Mouse (Mus musculus) heart, postnatal 25 days (tissue): ENCODE data around the gene Acin1. TPM values are rescaled to one million over a fixed set of nuclear protein-coding genes. Genes with fewer than 3 reads are reported as not detected.
A peak's percentile ranks its signal among the peaks of the same experiment; 100 is the strongest.

ENCODE experiments used
- DNase-seq: peaks from one replicate; pipeline ENCODE4 v3.0.0; 2022; ENCODE audit warnings: low spot score
- intact Hi-C: fragments of 180-260 bp; cut with DNase I; formaldehyde crosslinking; loops from one replicate; pipeline ENCODE4 v1.15.1; 2025
- total RNA-seq, 2 experiments: library from RNA; stranded (reverse); gene quantifications; 2 replicates each; pipeline ENCODE4 v1.2.3; 2021

Acin1 gene
- total RNA-seq = 10 to 100 TPM; 78.7 to 80.9 TPM

GRCm38 (mm10) chr14:54686522-54687143 is at the start of gene Acin1:
Acin1 (minus strand) TSS chr14:54686931.
- DNase-seq = peak; percentile 100
- intact Hi-C loops = loop anchor here (5.0 kb wide), 1 partner anchor 34 kb away; no protein-coding TSS in a partner anchor

- no peak for DNase-seq
- intact Hi-C loops = loop anchor here (5.0 kb wide), 1 partner anchor 37 kb away; no protein-coding TSS in a partner anchor
These were observed 48.5 kb upstream of the Acin1 start for GRCm38 (mm10) chr14:54735221-54735620.

GRCm38 (mm10) chr14:54734004-54734403 is 47.3 kb upstream of the Acin1 start:
- no peak for DNase-seq
- intact Hi-C loops = no loop called here

- DNase-seq = no peak
- intact Hi-C loops = no loop called here
These were observed 45.5 kb upstream of the Acin1 start for GRCm38 (mm10) chr14:54732206-54732605.

GRCm38 (mm10) chr14:54730305-54730704 is 43.6 kb upstream of the Acin1 start:
- intact Hi-C loops = no loop called here
- no peak for DNase-seq

- intact Hi-C loops = no loop called here
- no peak for DNase-seq
These were observed 42.3 kb upstream of the Acin1 start for GRCm38 (mm10) chr14:54728823-54729653.

GRCm38 (mm10) chr14:54727565-54727964 is 40.8 kb upstream of the Acin1 start:
- intact Hi-C loops = no loop called here
- no peak for DNase-seq

- DNase-seq = no peak
- intact Hi-C loops = no loop called here
These were observed 37.3 kb upstream of the Acin1 start for GRCm38 (mm10) chr14:54724049-54724448.

GRCm38 (mm10) chr14:54721711-54722110 is 35.0 kb upstream of the Acin1 start:
- intact Hi-C loops = no loop called here
- DNase-seq = no peak

GRCm38 (mm10) chr14:54720654-54721350 is 34.1 kb upstream of the Acin1 start:
- intact Hi-C loops = no loop called here
- no peak for DNase-seq

GRCm38 (mm10) chr14:54720041-54720440 is 33.3 kb upstream of the Acin1 start:
- DNase-seq = no peak
- intact Hi-C loops = no loop called here

GRCm38 (mm10) chr14:54715402-54715801 is 28.7 kb upstream of the Acin1 start:
- DNase-seq = no peak
- intact Hi-C loops = loop anchor here (1.0 to 2.0 kb wide), 2 partner anchors 101 to 145 kb away; no protein-coding TSS in a partner anchor

GRCm38 (mm10) chr14:54714617-54715081 is 27.9 kb upstream of the Acin1 start:
- no peak for DNase-seq
- intact Hi-C loops = loop anchor here (1.0 to 2.0 kb wide), 2 partner anchors 102 to 146 kb away; no protein-coding TSS in a partner anchor

- no peak for DNase-seq
- intact Hi-C loops = loop anchor here (2.0 kb wide), 1 partner anchor 103 kb away; no protein-coding TSS in a partner anchor
These were observed 27.4 kb upstream of the Acin1 start for GRCm38 (mm10) chr14:54714121-54714520.

GRCm38 (mm10) chr14:54712861-54713260 is 26.1 kb upstream of the Acin1 start:
- intact Hi-C loops = loop anchor here (1.0 kb wide), 1 partner anchor 73 kb away; no protein-coding TSS in a partner anchor

GRCm38 (mm10) chr14:54712074-54712473 is 25.3 kb upstream of the Acin1 start, which contains the start of gene Cebpe:
Cebpe (minus strand) TSS chr14:54712174.
- intact Hi-C loops = loop anchor here (1.0 kb wide), 1 partner anchor 74 kb away; no protein-coding TSS in a partner anchor
- DNase-seq = no peak

More at GRCm38 (mm10) chr14:54712861-54713260, 26.1 kb upstream of the Acin1 start:
- no peak for DNase-seq

- intact Hi-C loops = no loop called here
- no peak for DNase-seq
These were observed 22.3 kb upstream of the Acin1 start for GRCm38 (mm10) chr14:54709054-54709453.

GRCm38 (mm10) chr14:54706589-54707320 is 20.0 kb upstream of the Acin1 start:
- no peak for DNase-seq
- intact Hi-C loops = no loop called here

- DNase-seq = no peak
These were observed 19.1 kb upstream of the Acin1 start for GRCm38 (mm10) chr14:54705844-54706243.

More at GRCm38 (mm10) chr14:54705844-54706243, 19.1 kb upstream of the Acin1 start:
- intact Hi-C loops = no loop called here
